Mouse (Mus musculus) Muller cell, postnatal 12 days (primary cell): ENCODE measurements around the gene Rrp8.

Experiments
- DNase-seq: peaks from one replicate; pipeline ENCODE4 v3.0.0-alpha.2; 2015; ENCODE audit errors: inconsistent ontology term

The Rrp8 gene

GRCm38 (mm10) chr7:105703816-105704215 is 33.4 kb downstream of the Rrp8 start:
- no peak for DNase-seq

- DNase-seq = peak; percentile 8
Observed at GRCm38 (mm10) chr7:105703184-105703583, 34.0 kb downstream of the Rrp8 start.

- no peak for DNase-seq
Observed at GRCm38 (mm10) chr7:105690875-105691274, 46.3 kb downstream of the Rrp8 start.

- no peak for DNase-seq
Observed at GRCm38 (mm10) chr7:105685541-105686197, 51.5 kb downstream of the Rrp8 start.
